Mouse (Mus musculus) cerebellum, adult (tissue): ENCODE data around the gene Mccc1.

ENCODE experiments used
- ATAC-seq: cut with Nextera tagmentation; 2 replicates; pipeline ENCODE4 v1.9.2; 2017; ENCODE audit warnings: mild to moderate bottlenecking, moderate library complexity, mixed read lengths; ENCODE audit not compliant: insufficient number of reproducible peaks, low FRiP score, low TSS enrichment

Mccc1 gene

GRCm38 (mm10) chr3:35925852-35926251 lies 74.6 kb downstream of the Mccc1 start:
- no peak for ATAC-seq

DNA sequence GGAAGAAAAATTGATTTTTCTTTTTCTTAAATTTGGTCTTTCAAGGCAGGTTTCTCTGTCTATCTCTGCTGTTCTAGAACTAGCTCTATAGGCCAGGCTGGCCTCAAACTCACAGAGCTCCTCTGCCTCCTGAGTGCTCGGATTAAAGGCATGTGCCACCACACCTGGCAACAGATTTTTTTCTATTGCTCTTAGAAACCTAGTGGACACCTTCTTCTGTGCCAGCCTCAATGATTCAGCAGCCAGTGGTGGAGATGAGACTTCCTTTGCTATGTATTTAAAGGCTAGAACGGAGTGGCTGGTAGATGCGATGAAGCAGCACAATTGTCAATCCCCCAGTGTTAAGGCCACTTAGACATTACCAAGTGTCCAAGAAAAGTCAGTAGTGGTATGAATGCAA lies 76.5 kb downstream of the Mccc1 start:
- ATAC-seq, result no peak

GRCm38 (mm10) chr3:35923495-35923894 lies 77.0 kb downstream of the Mccc1 start:
- peak; percentile 78; the same call in 1 of the 2 replicates for ATAC-seq

GRCm38 (mm10) chr3:35922522-35922921 lies 78.0 kb downstream of the Mccc1 start:
- ATAC-seq, result no peak

DNA sequence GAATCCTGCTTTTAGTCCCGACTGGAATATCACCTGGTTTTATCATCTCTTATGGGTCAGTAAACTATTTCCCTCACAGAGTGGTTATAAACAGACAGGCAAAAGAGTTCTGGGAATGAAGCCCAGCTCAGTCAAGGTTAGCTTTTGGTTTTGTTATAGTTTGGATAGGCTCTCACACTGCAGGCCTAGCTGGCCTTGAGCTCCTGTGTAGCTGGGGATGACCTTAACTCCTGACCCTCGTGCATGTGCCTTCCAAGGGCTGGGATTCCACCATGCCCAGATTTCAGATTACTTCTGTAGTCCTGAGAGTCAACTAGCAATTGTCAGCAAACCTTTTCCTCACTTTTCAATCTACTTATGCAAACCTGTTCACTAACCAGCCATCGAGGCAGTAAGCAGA lies 82.2 kb downstream of the Mccc1 start:
- ATAC-seq, result no peak
